Mouse (Mus musculus) forebrain, embryonic 16.5 days (tissue): ENCODE results near the gene Hs1bp3. TPM values are rescaled to one million over a fixed set of nuclear protein-coding genes. Genes with fewer than 3 reads are reported as not detected.
A peak's percentile ranks its signal among the peaks of the same experiment; 100 is the strongest.

Experiments used
- ATAC-seq: fragments of 200-750 bp; cut with Nextera tagmentation; 2 replicates; pipeline ENCODE4 v1.8.0; 2017; ENCODE audit warnings: mild to moderate bottlenecking, moderate library complexity
- H3K27ac ChIP-seq: fragments of 300-500 bp; sonication (generic); 2 replicates; pipeline ENCODE4 v1.5.1; 2014; ENCODE audit warnings: low read length, control low read depth
- H3K27me3 ChIP-seq: fragments of 300-500 bp; sonication (generic); replicated peaks from 2 replicates; pipeline ENCODE4 v1.6.1; 2014; ENCODE audit warnings: low read length; ENCODE audit not compliant: control insufficient read depth, insufficient read depth
- H3K36me3 ChIP-seq: fragments of 300-500 bp; sonication (generic); 2 replicates; pipeline ENCODE4 v1.6.1; 2014; ENCODE audit not compliant: control insufficient read depth, insufficient read depth
- H3K4me1 ChIP-seq: fragments of 300-500 bp; sonication (generic); replicated peaks from 2 replicates; pipeline ENCODE4 v1.6.1; 2014; ENCODE audit warnings: low read length; ENCODE audit not compliant: control insufficient read depth, insufficient read depth
- H3K4me2 ChIP-seq: fragments of 300-500 bp; sonication (generic); 2 replicates; pipeline ENCODE4 v1.6.1; 2014; ENCODE audit warnings: mild to moderate bottlenecking, low read length, control low read depth
- H3K4me3 ChIP-seq: fragments of 300-500 bp; sonication (generic); replicated peaks from 2 replicates; pipeline ENCODE4 v1.5.1; 2014; ENCODE audit warnings: mild to moderate bottlenecking, low read length, control low read depth
- H3K9ac ChIP-seq: fragments of 300-500 bp; sonication (generic); replicated peaks from 2 replicates; pipeline ENCODE4 v1.6.1; 2014; ENCODE audit warnings: low read depth, low read length, control low read depth
- H3K9me3 ChIP-seq: fragments of 300-500 bp; sonication (generic); 2 replicates; pipeline ENCODE4 v1.6.1; 2016; ENCODE audit warnings: low read length; ENCODE audit not compliant: control insufficient read depth
- WGBS: fragments of 180-500 bp; shearing (Covaris S2); extraction: QIAGEN DNeasy Blood & Tissue Kit; methylation state at CpG from one replicate; pipeline ENCODE4 v1.1.7; 2014; 5-methylcytosine and 5-hydroxymethylcytosine counted together
- polyA plus RNA-seq: library from polyadenylated mRNA; unstranded; fragments of >200 nt; fragmentation: Nextera tagmentation; extraction: Ambion mirVana; gene quantifications from 2 replicates; pipeline ENCODE4 v1.2.1, GENCODE M21; 2015

Gene Hs1bp3
- polyA plus RNA-seq, 1 experiment from 2014 or later, result 11.1 TPM

GRCm38 (mm10) chr12:8364321-8364838 is 51.1 kb downstream of the Hs1bp3 start:
- H3K4me3 ChIP-seq, result no peak overlapping the region
- no peak overlapping the region for H3K27ac ChIP-seq
- no peaks in the 10 kb centered on the region for H3K36me3 ChIP-seq
- no peak overlapping the region for H3K9ac ChIP-seq
- no peaks in the 10 kb centered on the region for H3K9me3 ChIP-seq
- H3K4me2 ChIP-seq, result no peak overlapping the region
- WGBS, result 7% methylated on average over 6 of the region's 6 CpGs
- H3K4me1 ChIP-seq, result peaks cover 4% of the 10 kb centered on the region
- H3K27me3 ChIP-seq, result no peaks in the 10 kb centered on the region
- peak; percentile 78 for ATAC-seq

- no peak for ATAC-seq
- H3K27me3 ChIP-seq, result no peaks in the 10 kb centered on the region
- H3K9ac ChIP-seq, result no peak overlapping the region
- no peaks in the 10 kb centered on the region for H3K9me3 ChIP-seq
- H3K4me2 ChIP-seq, result no peak overlapping the region
- peaks cover 4% of the 10 kb centered on the region for H3K4me1 ChIP-seq
- no peak overlapping the region for H3K4me3 ChIP-seq
- WGBS, result 64% methylated on average over 7 of the region's 7 CpGs
- H3K36me3 ChIP-seq, result no peaks in the 10 kb centered on the region
- no peak overlapping the region for H3K27ac ChIP-seq
These were observed 52.1 kb downstream of the Hs1bp3 start for GRCm38 (mm10) chr12:8365336-8365735.

DNA sequence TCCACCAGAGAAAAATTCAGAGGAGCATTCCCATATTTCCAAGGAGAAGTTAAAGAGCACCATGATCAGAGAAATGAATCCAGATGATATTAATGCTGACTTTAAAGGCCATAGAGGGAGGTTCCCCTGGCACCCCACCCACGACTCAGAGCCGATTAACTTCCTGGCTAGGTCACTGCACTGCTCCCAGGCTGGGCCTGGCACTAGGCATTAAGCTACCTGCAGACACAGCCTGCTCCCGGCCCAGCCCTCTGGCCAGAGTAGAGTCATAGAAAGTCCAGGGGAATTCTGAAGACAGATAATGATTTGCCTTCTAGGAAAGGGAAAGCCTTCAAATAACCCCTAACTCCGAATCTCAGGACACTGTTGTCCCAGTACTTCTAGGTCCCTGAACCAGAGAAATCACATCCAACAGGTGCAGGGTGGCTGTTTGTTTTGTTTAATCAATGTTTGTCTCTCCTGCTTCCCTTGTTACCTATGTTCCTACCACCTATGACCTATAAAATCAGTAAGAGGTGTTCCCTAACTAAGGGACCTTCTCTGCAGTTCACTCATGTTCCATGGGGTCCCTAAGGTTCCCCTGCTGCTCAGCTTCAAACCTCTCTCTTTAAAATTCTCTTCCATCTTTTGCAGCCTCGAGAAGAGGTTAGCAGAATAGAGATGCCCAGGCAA is 52.8 kb downstream of the Hs1bp3 start:
- H3K27ac ChIP-seq, result no peak overlapping the region
- H3K4me2 ChIP-seq, result no peak overlapping the region
- WGBS, result 78% methylated on average over 5 of the region's 5 CpGs
- H3K36me3 ChIP-seq, result no peaks in the 10 kb centered on the region
- no peak overlapping the region for H3K9ac ChIP-seq
- H3K4me1 ChIP-seq, result peaks cover 4% of the 10 kb centered on the region
- no peak overlapping the region for H3K4me3 ChIP-seq
- no peak for ATAC-seq
- no peaks in the 10 kb centered on the region for H3K27me3 ChIP-seq
- no peaks in the 10 kb centered on the region for H3K9me3 ChIP-seq

- Histone ChIP-seq H3K36me3 (no peaks in the 10 kb centered on the region), H3K4me2 (no peak overlapping the region), H3K9me3 (no peaks in the 10 kb centered on the region), H3K4me1 (peaks cover 4% of the 10 kb centered on the region), H3K9ac (no peak overlapping the region), H3K27me3 (no peaks in the 10 kb centered on the region), H3K4me3 (no peak overlapping the region), H3K27ac (no peak overlapping the region)
- no peak for ATAC-seq
- 82% methylated on average over 3 of the region's 3 CpGs for WGBS
These were observed 53.5 kb downstream of the Hs1bp3 start for GRCm38 (mm10) chr12:8366688-8367087.

DNA sequence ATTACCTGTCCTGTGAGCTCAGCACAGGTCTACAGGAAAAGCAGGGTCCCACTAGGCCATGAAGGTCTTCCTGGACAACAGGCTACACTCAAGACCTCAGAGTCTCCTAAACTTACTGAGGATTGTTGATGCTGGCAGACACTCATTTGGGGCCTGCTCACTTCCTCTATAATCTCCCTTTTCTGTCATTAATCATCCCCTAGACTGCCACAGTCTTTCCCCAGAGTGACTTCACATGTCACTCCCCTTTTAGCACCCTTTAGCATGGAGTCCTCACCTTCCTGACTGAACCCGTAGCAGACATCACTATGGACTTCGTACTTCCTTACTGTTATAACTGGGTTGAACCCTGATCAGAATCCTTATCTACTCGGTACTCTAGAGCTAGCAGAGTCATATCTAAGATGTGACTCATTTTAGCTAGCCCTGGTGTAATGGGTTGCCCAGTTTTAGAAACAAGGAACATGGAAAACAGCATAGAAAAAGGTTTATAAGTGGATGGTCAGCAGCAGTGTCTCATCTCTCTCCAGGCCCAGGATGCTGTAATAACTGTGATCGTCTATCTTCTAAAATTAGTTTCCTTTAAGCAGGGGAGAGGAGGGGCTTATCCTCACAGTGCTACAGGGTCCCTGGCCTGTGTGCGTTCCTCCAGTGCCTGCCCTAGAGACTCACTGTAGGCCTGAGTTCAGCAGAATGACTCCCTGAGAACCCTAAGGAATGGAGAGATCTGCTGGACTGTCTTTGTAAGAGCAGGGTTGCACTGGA is 58.7 kb downstream of the Hs1bp3 start:
- Histone ChIP-seq H3K4me3 (no peak overlapping the region), H3K36me3 (no peaks in the 10 kb centered on the region), H3K9ac (no peak overlapping the region), H3K4me1 (no peaks in the 10 kb centered on the region), H3K27me3 (no peaks in the 10 kb centered on the region), H3K9me3 (no peaks in the 10 kb centered on the region), H3K27ac (no peak overlapping the region), H3K4me2 (no peak overlapping the region)
- 80% methylated on average over 5 of the region's 5 CpGs for WGBS
- ATAC-seq, result no peak

GRCm38 (mm10) chr12:8372511-8373180 is 59.4 kb downstream of the Hs1bp3 start:
- Histone ChIP-seq H3K27me3 (no peaks in the 10 kb centered on the region), H3K4me2 (no peak overlapping the region), H3K36me3 (no peaks in the 10 kb centered on the region), H3K9me3 (no peaks in the 10 kb centered on the region), H3K27ac (no peak overlapping the region), H3K4me3 (no peak overlapping the region), H3K9ac (no peak overlapping the region), H3K4me1 (no peaks in the 10 kb centered on the region)
- 86% methylated on average over 7 of the region's 7 CpGs for WGBS
- no peak for ATAC-seq

- ATAC-seq, result no peak
- Histone ChIP-seq H3K9me3 (no peaks in the 10 kb centered on the region), H3K27me3 (no peaks in the 10 kb centered on the region)
These were observed 60.5 kb downstream of the Hs1bp3 start for GRCm38 (mm10) chr12:8373741-8374140.

DNA sequence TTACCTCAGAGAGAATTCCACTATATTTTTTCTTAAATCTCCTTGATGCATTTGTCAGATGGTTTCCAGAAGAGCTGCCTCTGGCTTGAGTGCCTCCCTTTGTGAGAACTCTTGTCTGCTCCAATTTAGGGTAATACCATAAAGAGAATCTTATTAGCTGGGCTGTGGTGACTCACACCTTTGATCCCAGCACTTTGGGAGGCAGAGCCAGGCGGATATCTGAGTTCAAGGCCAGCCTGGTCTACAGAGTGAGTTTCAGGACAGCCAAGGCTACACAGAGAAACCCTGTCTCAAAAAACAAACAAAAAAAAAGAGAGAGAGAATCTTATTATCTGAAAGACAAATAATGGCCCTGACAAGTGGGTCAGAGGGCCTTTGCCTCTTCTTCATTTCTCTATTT is 63.9 kb downstream of the Hs1bp3 start:
- peaks cover 4% of the 10 kb centered on the region; the same call in 1 of the 2 replicates for H3K4me1 ChIP-seq
- H3K36me3 ChIP-seq, result no peaks in the 10 kb centered on the region
- no peak overlapping the region for H3K9ac ChIP-seq
- H3K4me2 ChIP-seq, result no peak overlapping the region
- 84% methylated on average over 1 of the region's 1 CpGs for WGBS
- H3K27ac ChIP-seq, result no peak overlapping the region
- no peak for ATAC-seq
- no peaks in the 10 kb centered on the region for H3K9me3 ChIP-seq
- H3K27me3 ChIP-seq, result no peaks in the 10 kb centered on the region
- no peak overlapping the region for H3K4me3 ChIP-seq

More at GRCm38 (mm10) chr12:8373741-8374140, 60.5 kb downstream of the Hs1bp3 start:
- Histone ChIP-seq H3K27ac (no peak overlapping the region), H3K36me3 (no peaks in the 10 kb centered on the region), H3K4me1 (no peaks in the 10 kb centered on the region), H3K4me3 (no peak overlapping the region), H3K9ac (no peak overlapping the region), H3K4me2 (no peak overlapping the region)
- 76% methylated on average over 5 of the region's 5 CpGs for WGBS

- peaks cover 4% of the 10 kb centered on the region; the same call in 1 of the 2 replicates for H3K4me1 ChIP-seq
- H3K27me3 ChIP-seq, result no peaks in the 10 kb centered on the region
- no peaks in the 10 kb centered on the region for H3K36me3 ChIP-seq
- ATAC-seq, result no peak
- H3K27ac ChIP-seq, result no peak overlapping the region
- no peak overlapping the region for H3K9ac ChIP-seq
- 84% methylated on average over 9 of the region's 9 CpGs for WGBS
- H3K9me3 ChIP-seq, result no peaks in the 10 kb centered on the region
- H3K4me3 ChIP-seq, result no peak overlapping the region
- no peak overlapping the region for H3K4me2 ChIP-seq
These were observed 64.9 kb downstream of the Hs1bp3 start for GRCm38 (mm10) chr12:8377955-8378620.
